Mouse (Mus musculus) thymus, postnatal 25 days (tissue): ENCODE results near the gene Cep104.

Source experiments
- DNase-seq: peaks from one replicate; pipeline ENCODE4 v3.0.0; 2022

The Cep104 gene

GRCm38 (mm10) chr4:154005488-154005887, 30.5 kb downstream of the Cep104 start:
- DNase-seq, result no peak

DNA sequence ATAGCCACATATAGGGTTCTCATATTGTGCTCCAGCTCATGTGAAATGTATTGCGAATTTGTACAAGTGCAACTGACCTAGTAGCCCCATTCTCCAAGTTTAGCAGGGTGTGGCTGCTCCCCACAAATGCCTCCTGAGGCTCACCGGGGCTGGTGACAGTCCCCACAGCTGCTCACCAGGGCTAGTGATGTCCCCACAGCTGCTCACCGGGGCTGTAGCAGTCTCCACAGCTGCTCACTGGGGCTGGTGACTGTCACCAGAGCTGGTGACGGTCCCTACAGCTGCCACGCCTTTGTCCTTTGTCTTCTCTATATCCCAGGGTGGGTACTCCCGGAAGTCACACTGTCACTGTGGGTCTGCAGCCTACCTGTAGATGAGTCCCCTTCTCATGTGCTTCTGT, 31.3 kb downstream of the Cep104 start:
- no peak for DNase-seq

DNA sequence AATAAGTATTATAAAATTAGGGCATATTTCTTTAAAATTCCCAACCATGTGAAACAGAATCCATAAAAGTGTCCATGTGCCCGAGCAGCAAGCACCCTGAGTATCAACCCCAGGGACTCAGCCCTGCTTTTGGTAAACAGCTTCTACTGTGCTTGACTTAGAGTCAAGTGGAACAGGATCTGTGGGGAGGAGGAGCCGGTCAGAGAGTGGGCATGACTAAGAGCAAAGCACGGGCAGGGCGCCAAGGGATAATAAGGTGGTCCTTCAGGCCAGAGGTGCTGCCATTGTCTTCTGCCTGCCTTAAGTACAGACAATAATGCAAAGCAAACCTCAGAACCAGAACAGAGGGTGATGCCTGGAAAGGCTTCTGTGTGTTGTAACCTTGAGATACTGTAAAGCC, 32.8 kb downstream of the Cep104 start:
- DNase-seq, result no peak

GRCm38 (mm10) chr4:154010907-154011645, 36.1 kb downstream of the Cep104 start:
- DNase-seq, result no peak

DNA sequence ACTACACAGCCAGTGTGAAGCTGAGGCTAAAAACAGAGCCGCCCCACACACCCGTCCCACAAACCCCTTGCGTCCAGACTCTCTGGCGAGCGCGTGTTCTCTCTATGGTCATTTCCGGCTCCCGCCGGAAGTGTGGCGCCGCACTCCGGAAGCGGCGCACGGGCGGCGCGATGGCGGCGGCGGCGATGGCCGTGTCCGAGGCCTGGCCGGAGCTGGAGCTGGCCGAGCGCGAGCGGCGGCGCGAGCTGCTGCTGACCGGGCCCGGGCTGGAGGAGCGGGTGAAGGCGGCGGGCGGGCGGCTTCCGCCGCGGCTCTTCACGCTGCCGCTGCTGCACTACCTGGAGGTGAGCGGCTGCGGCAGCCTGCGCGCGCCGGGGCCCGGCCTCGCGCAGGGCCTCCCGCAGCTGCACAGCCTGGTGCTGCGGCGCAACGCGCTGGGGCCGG, 36.7 kb downstream of the Cep104 start, which contains the start of gene Lrrc47:
Gene Lrrc47 (plus strand): TSS at position 86 of the 444 bp plus-strand sequence.
- peak; percentile 80 for DNase-seq

DNA sequence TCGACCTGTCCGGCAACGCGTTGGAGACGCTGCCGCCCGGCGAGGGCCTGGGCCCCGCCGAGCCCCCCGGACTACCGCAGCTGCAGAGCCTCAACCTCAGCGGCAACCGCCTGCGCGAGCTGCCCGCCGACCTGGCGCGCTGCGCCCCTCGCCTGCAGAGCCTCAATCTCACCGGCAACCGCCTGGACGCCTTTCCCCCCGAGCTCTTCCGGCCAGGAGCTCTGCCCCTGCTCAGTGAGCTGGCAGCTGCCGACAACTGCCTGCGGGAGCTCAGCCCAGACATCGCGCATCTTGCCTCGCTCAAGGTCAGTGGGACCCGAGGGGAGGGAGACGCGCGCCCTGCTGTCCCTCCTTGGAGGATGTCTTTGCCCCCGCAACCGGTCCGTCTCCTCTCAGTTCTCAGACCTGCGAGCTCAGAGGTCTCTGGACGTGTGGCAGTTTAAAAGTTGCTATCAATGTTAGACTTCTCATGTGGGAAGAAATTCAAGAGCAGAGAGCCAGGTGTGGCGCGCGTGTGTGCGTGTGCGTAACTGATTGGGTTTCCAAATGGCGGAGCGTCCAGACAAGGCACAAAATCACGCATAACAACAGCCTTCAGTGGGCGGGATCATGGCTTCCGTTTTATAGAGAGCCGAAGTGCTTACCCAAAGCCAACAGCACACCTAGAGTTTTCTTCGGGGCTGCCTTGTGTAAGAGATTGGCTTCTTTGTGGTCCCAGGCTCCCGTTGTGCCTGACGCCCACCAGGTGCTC, 37.3 kb downstream of the Cep104 start:
- peak; percentile 31 for DNase-seq

- no peak for DNase-seq
These were observed 40.5 kb downstream of the Cep104 start for GRCm38 (mm10) chr4:154015476-154015875.

DNA sequence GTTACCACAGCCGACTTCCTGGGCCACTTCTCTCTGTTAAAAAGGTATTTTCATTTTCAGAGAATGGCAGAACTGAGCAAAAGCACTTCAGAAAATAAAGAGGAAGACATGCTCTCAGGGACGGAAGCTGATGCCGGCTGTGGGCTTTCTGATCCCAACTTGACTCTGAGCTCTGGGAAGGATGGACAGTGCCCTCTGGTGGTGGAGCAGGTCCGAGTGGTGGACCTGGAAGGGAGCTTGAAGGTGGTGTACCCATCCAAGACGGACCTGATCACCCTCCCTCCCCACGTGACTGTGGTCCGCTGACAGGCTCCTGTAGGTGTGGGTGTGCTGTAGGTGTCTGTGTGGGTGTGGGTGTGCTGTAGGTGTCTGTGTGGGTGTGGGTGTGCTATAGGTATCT, 44.6 kb downstream of the Cep104 start:
- DNase-seq, result peak; percentile 50

DNA sequence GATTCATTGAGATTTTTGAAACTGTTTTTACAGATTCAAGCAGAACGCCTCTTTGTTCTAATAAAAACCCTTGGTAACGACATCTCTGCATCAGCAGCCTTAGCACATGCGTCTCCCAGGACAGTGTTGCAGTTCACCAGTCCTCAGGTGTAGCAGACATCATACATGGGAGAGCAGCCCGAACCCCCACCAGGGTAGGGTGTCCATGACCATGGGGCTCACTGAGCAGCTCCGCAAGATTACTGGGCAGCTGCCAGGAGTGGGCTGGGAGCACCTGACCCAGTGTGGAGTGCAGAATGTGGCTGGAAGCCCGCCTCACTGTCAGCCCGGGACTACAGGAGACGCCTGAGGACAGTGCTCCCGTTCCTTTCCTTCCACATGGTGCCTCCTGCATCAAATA, 46.4 kb downstream of the Cep104 start:
- no peak for DNase-seq

DNA sequence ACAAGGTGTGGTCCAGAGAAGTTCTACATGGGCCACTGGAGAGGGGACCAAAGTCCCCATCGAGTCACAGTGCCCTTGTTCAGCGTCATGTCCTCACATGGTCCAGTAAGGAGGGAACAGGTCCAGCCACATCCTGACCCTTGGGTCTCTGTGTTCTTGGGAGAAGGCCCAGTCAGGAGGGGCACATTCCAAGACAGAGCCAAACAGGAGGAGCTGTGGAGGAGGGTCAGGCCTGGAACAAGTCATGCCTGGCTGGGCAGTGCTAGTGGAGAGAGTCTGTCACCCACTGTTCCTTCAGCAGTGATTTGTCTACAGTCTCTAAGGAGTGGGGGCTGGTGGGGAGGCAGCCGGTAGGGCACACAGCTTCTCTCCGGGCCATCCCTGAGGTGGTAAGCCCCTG, 47.4 kb downstream of the Cep104 start:
- DNase-seq, result no peak

- no peak for DNase-seq
These were observed 47.9 kb downstream of the Cep104 start for GRCm38 (mm10) chr4:154022844-154023243.

GRCm38 (mm10) chr4:154023754-154024601, 49.0 kb downstream of the Cep104 start:
- no peak for DNase-seq

DNA sequence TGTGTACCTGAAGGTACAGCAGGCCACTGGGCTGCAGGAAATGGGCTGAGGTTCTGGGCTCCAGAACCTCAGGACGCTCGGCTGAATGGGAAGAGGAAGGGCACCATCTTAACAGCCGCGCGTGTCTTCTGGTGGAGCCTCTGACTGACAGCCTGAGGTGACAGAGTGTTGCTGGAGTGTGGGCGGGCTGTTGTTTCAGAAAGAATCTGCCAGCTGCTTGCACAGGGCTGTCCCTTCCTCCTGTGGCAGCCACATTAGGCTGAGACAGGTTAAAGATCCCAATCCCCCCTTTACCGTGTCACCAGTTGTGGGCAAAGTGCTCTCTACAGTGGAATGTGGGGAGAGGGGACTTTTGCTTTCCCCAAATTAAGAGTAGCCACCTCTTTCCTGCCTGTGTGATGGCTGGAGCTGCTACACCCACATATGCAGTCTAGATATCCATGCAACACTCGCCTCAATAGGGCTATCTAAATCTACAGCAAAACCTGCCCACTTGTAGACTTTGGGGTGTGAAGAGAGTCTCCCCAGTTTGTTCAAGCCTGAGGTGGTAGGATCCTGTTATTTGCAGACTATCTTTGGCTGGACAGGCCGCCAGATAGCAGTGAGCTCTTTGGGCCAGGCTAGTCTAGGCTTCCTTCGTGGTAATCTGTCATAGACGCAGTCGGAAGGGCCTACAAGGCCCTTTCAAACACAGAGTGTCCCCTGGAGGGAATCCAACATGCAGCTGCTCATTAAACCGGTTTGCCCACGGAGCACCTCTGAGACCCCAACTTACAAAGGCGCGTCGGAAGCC, 49.9 kb downstream of the Cep104 start:
- no peak for DNase-seq

DNA sequence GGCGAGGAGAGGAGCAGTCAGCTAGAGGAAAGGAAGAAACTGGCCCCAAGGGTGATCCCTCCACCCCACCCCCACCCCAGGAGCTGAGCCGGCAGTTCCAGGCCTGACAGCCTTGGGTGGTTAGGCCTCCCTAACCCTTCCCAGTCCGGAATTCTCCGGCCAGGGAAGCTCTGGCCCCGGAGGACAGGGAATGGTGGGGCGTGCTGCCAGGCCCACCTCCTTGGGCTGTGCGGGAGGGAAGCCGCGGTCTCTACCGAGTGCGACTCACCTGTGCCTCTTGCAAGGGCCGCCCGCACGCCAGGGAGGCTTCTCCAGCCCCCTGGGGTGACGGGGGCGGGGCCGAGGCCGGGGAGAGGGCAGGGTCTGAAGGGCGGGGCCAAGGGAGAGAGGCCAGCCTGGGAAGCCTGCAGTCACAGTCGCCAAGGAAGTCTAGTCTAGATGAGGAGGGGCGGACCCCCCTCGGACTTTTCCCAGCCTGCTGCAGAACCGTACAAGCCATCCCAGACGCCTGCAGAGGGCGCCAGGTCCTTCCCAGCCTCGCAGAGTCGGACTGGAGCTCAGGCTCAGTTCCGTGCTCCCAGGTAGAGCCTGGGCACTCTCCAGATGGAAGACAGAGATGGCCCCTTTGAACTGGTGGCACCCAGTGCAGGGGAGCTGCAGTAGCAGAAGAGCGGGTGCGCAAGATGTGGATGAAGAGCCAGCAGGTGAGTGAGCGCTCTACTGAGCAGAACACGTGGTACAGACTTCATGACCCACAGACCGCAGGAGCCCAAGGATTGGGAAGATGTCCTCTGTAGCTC, 50.8 kb downstream of the Cep104 start, which contains the start of gene Smim1:
Gene Smim1 (minus strand): TSS at position 590 of the 800 bp plus-strand sequence.
- peak; percentile 22 for DNase-seq

GRCm38 (mm10) chr4:154026441-154026761, 51.4 kb downstream of the Cep104 start:
- DNase-seq, result no peak

DNA sequence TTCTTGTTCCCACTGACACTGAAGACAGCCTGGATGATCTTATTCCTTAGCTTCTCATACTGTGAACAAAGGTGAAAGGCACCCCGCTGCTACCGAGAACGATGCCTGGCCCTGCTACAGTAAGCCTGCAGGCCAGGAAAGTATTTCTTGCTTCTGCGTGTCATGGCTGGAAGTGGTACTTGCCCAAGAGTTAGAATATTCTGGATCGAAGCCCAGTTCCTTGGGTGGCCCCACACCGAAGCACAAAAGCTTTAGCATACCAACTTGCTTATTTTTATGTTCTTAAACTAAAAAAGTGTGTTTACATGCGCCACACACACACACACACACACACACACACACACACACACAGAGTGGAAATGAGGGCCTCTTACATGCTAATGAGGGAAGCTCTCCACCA, 53.1 kb downstream of the Cep104 start:
- DNase-seq, result no peak

GRCm38 (mm10) chr4:154028646-154029045, 53.7 kb downstream of the Cep104 start:
- DNase-seq, result peak; percentile 36

DNA sequence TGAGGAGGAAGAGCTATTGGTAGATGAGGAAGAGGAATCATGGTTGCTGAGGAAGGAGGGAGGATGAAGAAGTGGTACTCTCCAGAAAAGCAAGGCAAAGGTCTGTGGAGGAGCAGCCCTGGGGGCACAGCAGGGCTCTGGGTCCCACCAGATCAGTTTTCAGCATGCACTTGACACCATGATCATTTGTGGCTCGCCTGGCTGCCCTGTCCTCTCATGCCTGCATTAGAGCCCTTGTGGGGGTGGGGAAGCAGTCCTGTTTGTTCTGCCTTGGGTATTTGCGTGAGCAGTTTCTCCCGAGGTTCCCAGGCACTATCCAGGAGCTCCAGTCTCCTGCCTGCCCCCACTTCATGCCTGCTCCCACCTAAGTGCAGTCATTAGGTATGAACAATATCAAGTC, 62.1 kb downstream of the Cep104 start:
- no peak for DNase-seq

GRCm38 (mm10) chr4:154042577-154042976, 67.6 kb downstream of the Cep104 start, which contains the start of gene Ccdc27:
Ccdc27 (minus strand) TSS chr4:154042677.
- DNase-seq, result no peak

- no peak for DNase-seq
These were observed 70.8 kb downstream of the Cep104 start for GRCm38 (mm10) chr4:154045837-154046236.

DNA sequence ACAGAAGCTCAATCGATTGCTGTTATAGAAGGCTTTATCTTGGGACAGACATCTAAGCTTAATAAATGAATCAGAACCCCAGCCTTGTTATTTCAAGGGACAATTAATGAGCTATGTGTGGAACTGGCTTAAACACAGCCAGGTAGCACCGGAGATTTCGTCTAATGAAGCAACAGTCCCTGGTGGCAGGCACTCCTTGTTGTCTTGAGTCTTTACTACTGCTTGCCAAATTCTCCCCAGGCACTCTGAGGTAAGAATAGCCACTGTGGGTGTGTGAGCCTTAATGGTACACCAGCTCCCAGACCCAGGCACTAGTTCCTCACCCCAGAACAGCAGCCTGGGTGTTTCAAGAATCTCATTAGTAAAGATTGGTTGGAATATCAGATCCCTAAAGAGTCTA, 76.4 kb downstream of the Cep104 start:
- DNase-seq, result no peak

GRCm38 (mm10) chr4:154053065-154053464, 78.1 kb downstream of the Cep104 start:
- no peak for DNase-seq
